Mouse (Mus musculus) CH12.LX (cell line): ENCODE results near the gene Rdh5. TPM values are rescaled to one million over a fixed set of nuclear protein-coding genes. Genes with fewer than 3 reads are reported as not detected.
A peak's percentile ranks its signal among the peaks of the same experiment; 100 is the strongest.

Experiments used
- DNase-seq: peaks from one replicate; pipeline ENCODE4 v3.0.0-alpha.2; 2013; ENCODE audit errors: extremely low read depth
- H3K27ac ChIP-seq: 2 replicates; pipeline ENCODE4 v1.5.1; 2012; ENCODE audit warnings: low read depth, mild to moderate bottlenecking, control low read depth, moderate library complexity; ENCODE audit not compliant: insufficient read depth
- H3K27me3 ChIP-seq: replicated peaks from 2 replicates; pipeline ENCODE3; 2012; ENCODE audit warnings: inconsistent platforms
- H3K36me3 ChIP-seq, 2 experiments: replicated peaks in 1 of 2; 2 replicates each; pipeline versions ENCODE3 to v1.6.1; 2012; ENCODE audit warnings: inconsistent platforms in 1 of 2, low read length in 1 of 2, mild to moderate bottlenecking in 1 of 2, mixed read lengths in 1 of 2, moderate library complexity in 1 of 2; ENCODE audit not compliant: control insufficient read depth in 1 of 2, insufficient read depth in 1 of 2
- H3K4me1 ChIP-seq, 2 experiments: 2 replicates each; pipeline ENCODE4 v1.6.1; 2012; ENCODE audit warnings: inconsistent platforms in 1 of 2, moderate library complexity in 1 of 2; ENCODE audit not compliant: insufficient read depth in 2 of 2, control insufficient read depth in 1 of 2
- H3K4me2 ChIP-seq: 2 replicates; pipeline ENCODE4 v1.6.1; 2012; ENCODE audit warnings: low read depth, mild to moderate bottlenecking, control low read depth; ENCODE audit not compliant: poor library complexity, insufficient read depth, severe bottlenecking
- H3K4me3 ChIP-seq, 3 experiments: fragments of 150-350 bp in 1 of 3; sonication (generic) in 1 of 3; replicated peaks in 1 of 3; 2 replicates each; pipeline versions ENCODE3 to v1.5.1; 2011 to 2012; ENCODE audit warnings: low read depth in 2 of 3, low read length in 2 of 3, mild to moderate bottlenecking in 2 of 3, moderate library complexity in 2 of 3, control low read depth in 1 of 3, improper control_type of control experiment in 1 of 3, inconsistent platforms in 1 of 3, mixed read lengths in 1 of 3; ENCODE audit not compliant: poor library complexity in 1 of 3
- H3K79me2 ChIP-seq: replicated peaks from 2 replicates; pipeline ENCODE4 v1.6.1; 2012; ENCODE audit warnings: mild to moderate bottlenecking, moderate library complexity; ENCODE audit not compliant: control insufficient read depth, poor library complexity, insufficient read depth, severe bottlenecking; ENCODE audit errors: extremely low read depth
- H3K9ac ChIP-seq: 2 replicates; pipeline ENCODE4 v1.6.1; 2012; ENCODE audit warnings: low read depth, mild to moderate bottlenecking, control low read depth, moderate library complexity; ENCODE audit not compliant: insufficient read depth
- H3K9me3 ChIP-seq: replicated peaks from 2 replicates; pipeline ENCODE3; 2012; ENCODE audit warnings: low read length, inconsistent platforms, mixed read lengths
- BHLHE40 ChIP-seq: IDR thresholded peaks from 2 replicates; pipeline ENCODE4 v1.6.1; 2011; ENCODE audit warnings: mild to moderate bottlenecking, low read depth, low read length, improper control_type of control experiment
- CHD1 ChIP-seq: IDR thresholded peaks from 2 replicates; pipeline ENCODE4 v1.6.1; 2012; ENCODE audit warnings: low read depth, low read length, improper control_type of control experiment, inconsistent platforms
- E2F4 ChIP-seq: IDR thresholded peaks from 2 replicates; pipeline ENCODE4 v1.6.1; 2011; ENCODE audit warnings: low read depth, low read length, improper control_type of control experiment; ENCODE audit not compliant: insufficient replicate concordance
- ELF1 ChIP-seq: IDR thresholded peaks from 2 replicates; pipeline ENCODE4 v1.6.1; 2014; ENCODE audit warnings: low read depth, mild to moderate bottlenecking, inconsistent platforms, low read length, improper control_type of control experiment
- GABPA ChIP-seq: IDR thresholded peaks from 2 replicates; pipeline ENCODE4 v1.6.1; 2012; ENCODE audit warnings: low read depth, low read length, improper control_type of control experiment, inconsistent platforms; ENCODE audit not compliant: insufficient replicate concordance
- HCFC1 ChIP-seq: IDR thresholded peaks from 2 replicates; pipeline ENCODE4 v1.6.1; 2012; ENCODE audit warnings: low read depth, mild to moderate bottlenecking, inconsistent platforms, low read length, improper control_type of control experiment
- IRF4 ChIP-seq: IDR thresholded peaks from 2 replicates; pipeline ENCODE4 v1.6.1; 2014; ENCODE audit warnings: low read depth, mild to moderate bottlenecking, inconsistent platforms, low read length, improper control_type of control experiment
- JUND ChIP-seq: conservative IDR thresholded peaks from 2 replicates; pipeline ENCODE4 v1.6.1; 2011; ENCODE audit warnings: low read depth, low read length, improper control_type of control experiment
- MAFK ChIP-seq: IDR thresholded peaks from 2 replicates; pipeline ENCODE4 v1.6.1; 2011; ENCODE audit warnings: low read length, improper control_type of control experiment; ENCODE audit not compliant: insufficient replicate concordance
- MAX ChIP-seq: IDR thresholded peaks from 2 replicates; pipeline ENCODE4 v1.6.1; 2011; ENCODE audit warnings: low read length, improper control_type of control experiment
- MXI1 ChIP-seq: IDR thresholded peaks from 2 replicates; pipeline ENCODE4 v1.6.1; 2011; ENCODE audit warnings: mild to moderate bottlenecking, low read depth, low read length, improper control_type of control experiment
- MYC ChIP-seq: IDR thresholded peaks from 2 replicates; pipeline ENCODE4 v1.6.1; 2011; ENCODE audit warnings: low read depth, mild to moderate bottlenecking, improper control_type of control experiment, low read length
- NELFE ChIP-seq: IDR thresholded peaks from 2 replicates; pipeline ENCODE4 v1.6.1; 2011; ENCODE audit warnings: low read depth, low read length, improper control_type of control experiment
- NRF1 ChIP-seq: IDR thresholded peaks from 2 replicates; pipeline ENCODE4 v1.6.1; 2014; ENCODE audit warnings: low read depth, mild to moderate bottlenecking, inconsistent platforms, low read length, improper control_type of control experiment, moderate library complexity
- PAX5 ChIP-seq: IDR thresholded peaks from 2 replicates; pipeline ENCODE4 v1.6.1; 2012; ENCODE audit warnings: low read length, inconsistent platforms, mixed read lengths
- POLR2A ChIP-seq: IDR thresholded peaks from 2 replicates; pipeline ENCODE4 v1.6.1; 2011; ENCODE audit warnings: low read depth, mild to moderate bottlenecking, improper control_type of control experiment, low read length
- POLR2AphosphoS2 ChIP-seq: IDR thresholded peaks from 2 replicates; pipeline ENCODE4 v1.6.1; 2011; ENCODE audit warnings: low read depth, low read length, improper control_type of control experiment
- RAD21 ChIP-seq: IDR thresholded peaks from 2 replicates; pipeline ENCODE4 v1.6.1; 2011; ENCODE audit warnings: low read depth, mild to moderate bottlenecking, low read length, improper control_type of control experiment, moderate library complexity
- SIN3A ChIP-seq: IDR thresholded peaks from 2 replicates; pipeline ENCODE4 v1.6.1; 2012; ENCODE audit warnings: low read length, improper control_type of control experiment, inconsistent platforms
- USF2 ChIP-seq: conservative IDR thresholded peaks from 2 replicates; pipeline ENCODE4 v1.6.1; 2011; ENCODE audit warnings: low read depth, low read length, improper control_type of control experiment
- ZKSCAN1 ChIP-seq: IDR thresholded peaks from 2 replicates; pipeline ENCODE4 v1.6.1; 2012; ENCODE audit warnings: low read depth, inconsistent platforms, low read length, improper control_type of control experiment, borderline replicate concordance
- ZNF384 ChIP-seq: IDR thresholded peaks from 2 replicates; pipeline ENCODE4 v1.6.1; 2012; ENCODE audit warnings: low read depth, low read length, improper control_type of control experiment, inconsistent platforms
- dilution Hi-C: fragments of 300-500 bp; cut with MboI; formaldehyde crosslinking; loops from 2 replicates; pipeline ENCODE4 v1.14.3; 2020; ENCODE audit warnings: low sequenced_read_pairs; ENCODE audit not compliant: extremely low pct_unique_long_range_greater_than_20kb, extremely low pct_ligation_motif_present
- in situ Hi-C: fragments of 300-500 bp; cut with MboI; formaldehyde crosslinking; loops from 3 replicates; pipeline ENCODE4 v1.14.3; 2019; ENCODE audit warnings: low sequenced_read_pairs, low pct_ligation_motif_present, low pct_unique_long_range_greater_than_20kb, mixed read lengths
- polyA plus RNA-seq: library from polyadenylated mRNA; unstranded; fragments of >175 nt; gene quantifications from 2 replicates; pipeline ENCODE4 v1.2.1, GENCODE M21; 2012; ENCODE audit warnings: low read depth; ENCODE audit not compliant: insufficient read length
- total RNA-seq, 2 experiments: library from RNA; depleted of rRNA; stranded (reverse); fragments of 300-350 nt in 1 of 2; fragments of >200 nt in 1 of 2; gene quantifications; 2 replicates each; pipeline ENCODE4 v1.2.3; 2012 to 2014

Gene Rdh5
- total and polyA plus RNA-seq, 3 experiments, result 4.3 to 6.2 (median 5.2) TPM

- in situ Hi-C loops, result no loop called here
- dilution Hi-C loops, result no loop called here
- Histone ChIP-seq H3K79me2 (no peaks in the 10 kb centered on the region), H3K27me3 (no peaks in the 10 kb centered on the region), H3K36me3 (no peaks in the 10 kb centered on the region), H3K4me3 (no peak overlapping the region), H3K4me1 (peaks cover 5 to 24% of the 10 kb centered on the region in 2 experiments; a peak in 3 of 4 replicates), H3K9me3 (no peaks in the 10 kb centered on the region)
- TF ChIP-seq RAD21 (no peak), ZNF384 (peak; percentile 68), ELF1 (no peak)
- TF ChIP-seq, all 38 proteins: peak for 1
- Histone ChIP-seq H3K4me2 (no peak overlapping the region), H3K9ac (no peak overlapping the region), H3K27ac (no peak overlapping the region)
- no peak for DNase-seq
Measured at GRCm38 (mm10) chr10:128968341-128968749, 45.7 kb upstream of the Rdh5 start.

DNA sequence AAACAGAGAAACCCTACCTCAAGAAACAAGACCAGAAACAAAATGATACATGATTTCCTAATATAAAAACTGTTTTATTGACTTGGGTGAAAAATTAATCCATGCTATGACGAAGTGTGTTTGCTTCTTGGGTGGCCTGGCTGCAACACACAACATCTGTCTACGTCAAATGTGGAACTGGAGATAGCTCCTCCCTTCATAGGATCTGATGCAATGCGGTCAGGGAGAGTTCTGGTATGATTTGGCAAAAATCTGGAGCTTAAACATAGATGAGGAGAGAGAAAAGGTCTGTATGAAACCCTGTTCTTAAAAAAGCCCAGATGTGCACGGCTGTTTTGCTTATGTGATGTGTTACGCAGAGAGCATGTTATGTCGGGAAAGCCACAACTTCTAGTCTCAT is 43.2 kb upstream of the Rdh5 start:
- DNase-seq, result peak; percentile 17
- Histone ChIP-seq H3K27ac (no peak overlapping the region), H3K4me2 (no peak overlapping the region), H3K36me3 (no peaks in the 10 kb centered on the region), H3K4me1 (peaks cover 5 to 25% of the 10 kb centered on the region in 2 experiments; a peak in 3 of 4 replicates), H3K27me3 (no peaks in the 10 kb centered on the region), H3K9ac (no peak overlapping the region), H3K9me3 (no peaks in the 10 kb centered on the region), H3K79me2 (no peaks in the 10 kb centered on the region; the same call in 1 of the 2 replicates), H3K4me3 (no peak overlapping the region)
- dilution Hi-C loops, result no loop called here
- in situ Hi-C loops, result no loop called here
- TF ChIP-seq PAX5, result no peak
- TF ChIP-seq SIN3A, result no peak
- TF ChIP-seq USF2, result no peak
- no peak for TF ChIP-seq IRF4
- no peak for TF ChIP-seq GABPA
- TF ChIP-seq ZKSCAN1, result no peak
- no peak for TF ChIP-seq E2F4
- no peak for TF ChIP-seq MXI1
- no peak for TF ChIP-seq CHD1
- no peak for TF ChIP-seq BHLHE40
- no peak for TF ChIP-seq MAFK
- TF ChIP-seq HCFC1, result no peak
- TF ChIP-seq NELFE, result no peak
- TF ChIP-seq RAD21, result no peak
- no peak for TF ChIP-seq MYC
- TF ChIP-seq POLR2AphosphoS2, result no peak
- TF ChIP-seq MAX, result no peak
- no peak for TF ChIP-seq NRF1
- no peak for TF ChIP-seq POLR2A
- TF ChIP-seq JUND, result no peak
